Mouse (Mus musculus) thymus, adult 2 months (tissue): ENCODE results near the gene Cacna1d. TPM values are rescaled to one million over a fixed set of nuclear protein-coding genes. Genes with fewer than 3 reads are reported as not detected.

Source experiments
- DNase-seq: peaks from one replicate; pipeline ENCODE4 v3.0.0; 2021
- H3K27ac ChIP-seq: fragments of 200-500 bp; 2 replicates; pipeline ENCODE4 v1.5.1; 2012; ENCODE audit warnings: low read length, control low read depth; ENCODE audit not compliant: control insufficient read depth, insufficient read depth
- H3K27me3 ChIP-seq: fragments of 200-500 bp; 2 replicates; pipeline ENCODE4 v1.6.1; 2012; ENCODE audit warnings: mild to moderate bottlenecking, low read length, moderate library complexity, mixed read lengths; ENCODE audit not compliant: control insufficient read depth, insufficient read depth
- H3K36me3 ChIP-seq: fragments of 200-500 bp; 2 replicates; pipeline ENCODE4 v1.6.1; 2012; ENCODE audit warnings: mild to moderate bottlenecking, low read length, moderate library complexity; ENCODE audit not compliant: control insufficient read depth, insufficient read depth
- H3K4me1 ChIP-seq: fragments of 200-500 bp; replicated peaks from 2 replicates; pipeline ENCODE4 v1.6.1; 2012; ENCODE audit warnings: low read length; ENCODE audit not compliant: control insufficient read depth, insufficient read depth
- H3K4me3 ChIP-seq: fragments of 200-500 bp; 2 replicates; pipeline ENCODE4 v1.5.1; 2012; ENCODE audit warnings: mild to moderate bottlenecking, low read length, control low read depth, moderate library complexity; ENCODE audit not compliant: control insufficient read depth, insufficient read depth
- CTCF ChIP-seq: fragments of 200-500 bp; IDR thresholded peaks from 2 replicates; pipeline ENCODE4 v1.5.1; 2012; ENCODE audit warnings: mild to moderate bottlenecking, control low read depth, low read length, moderate library complexity, borderline replicate concordance; ENCODE audit not compliant: control insufficient read depth, poor library complexity, insufficient read depth; ENCODE audit errors: extremely low read depth
- POLR2A ChIP-seq: fragments of 200-500 bp; IDR thresholded peaks from 2 replicates; pipeline ENCODE4 v1.6.1; 2012; ENCODE audit warnings: mild to moderate bottlenecking, low read length, control low read depth, moderate library complexity; ENCODE audit not compliant: control insufficient read depth, poor library complexity, insufficient read depth; ENCODE audit errors: extremely low read depth
- WGBS: fragments of 180-500 bp; shearing (Covaris S2); methylation state at CpG from one replicate; pipeline ENCODE4 v1.1.7; 2018; 5-methylcytosine and 5-hydroxymethylcytosine counted together
- polyA plus RNA-seq: library from polyadenylated mRNA; depleted of rRNA; stranded (reverse); fragments of >200 nt; gene quantifications from 2 replicates; pipeline ENCODE4 v1.2.3, GENCODE M21; 2012

Cacna1d gene
- polyA plus RNA-seq, 1 experiment: 2.2 TPM

GRCm38 (mm10) chr14:30066752-30067151, 424.5 kb downstream of the Cacna1d start:
- 92% methylated on average over 11 of the region's 12 CpGs for WGBS
- TF ChIP-seq CTCF: no peak
- no peak for TF ChIP-seq POLR2A
- Histone ChIP-seq H3K36me3 (no peaks in the 10 kb centered on the region), H3K4me3 (no peak overlapping the region), H3K27ac (no peak overlapping the region), H3K27me3 (no peaks in the 10 kb centered on the region), H3K4me1 (no peaks in the 10 kb centered on the region)
- DNase-seq: no peak

GRCm38 (mm10) chr14:30064864-30065263, 426.4 kb downstream of the Cacna1d start:
- no peaks in the 10 kb centered on the region for H3K36me3 ChIP-seq
- TF ChIP-seq POLR2A: no peak
- no peak for TF ChIP-seq CTCF
- no peak for DNase-seq
- H3K27ac ChIP-seq: no peak overlapping the region
- H3K4me1 ChIP-seq: no peaks in the 10 kb centered on the region
- H3K27me3 ChIP-seq: no peaks in the 10 kb centered on the region
- WGBS: 20% methylated on average over 2 of the region's 2 CpGs
- H3K4me3 ChIP-seq: no peak overlapping the region

- no peak for DNase-seq
- TF ChIP-seq POLR2A: no peak
- TF ChIP-seq CTCF: no peak
- Histone ChIP-seq H3K36me3 (no peaks in the 10 kb centered on the region), H3K27me3 (no peaks in the 10 kb centered on the region), H3K4me1 (no peaks in the 10 kb centered on the region), H3K4me3 (no peak overlapping the region), H3K27ac (no peak overlapping the region)
- WGBS: 91% methylated on average over 13 of the region's 13 CpGs
Observed at GRCm38 (mm10) chr14:30056031-30056766, 435.1 kb downstream of the Cacna1d start.

- no peak for DNase-seq
- no peak for TF ChIP-seq CTCF
- Histone ChIP-seq H3K27ac (no peak overlapping the region), H3K4me1 (no peaks in the 10 kb centered on the region), H3K27me3 (no peaks in the 10 kb centered on the region), H3K36me3 (no peaks in the 10 kb centered on the region), H3K4me3 (no peak overlapping the region)
- 57% methylated on average over 7 of the region's 7 CpGs for WGBS
Observed at GRCm38 (mm10) chr14:30054922-30055321, 436.3 kb downstream of the Cacna1d start.

GRCm38 (mm10) chr14:30050280-30050679, 441.0 kb downstream of the Cacna1d start:
- H3K4me1 ChIP-seq: no peaks in the 10 kb centered on the region
- no peak for DNase-seq
- 94% methylated on average over 8 of the region's 8 CpGs for WGBS
- TF ChIP-seq CTCF (no peak), POLR2A (no peak)
- H3K27ac ChIP-seq: no peak overlapping the region
- H3K4me3 ChIP-seq: no peak overlapping the region
- no peaks in the 10 kb centered on the region for H3K36me3 ChIP-seq
- H3K27me3 ChIP-seq: no peaks in the 10 kb centered on the region

- WGBS: 90% methylated on average over 3 of the region's 3 CpGs
- no peak overlapping the region for H3K27ac ChIP-seq
- H3K27me3 ChIP-seq: no peaks in the 10 kb centered on the region
- no peak for DNase-seq
- TF ChIP-seq CTCF (no peak), POLR2A (no peak)
- H3K36me3 ChIP-seq: no peaks in the 10 kb centered on the region
- no peak overlapping the region for H3K4me3 ChIP-seq
- no peaks in the 10 kb centered on the region for H3K4me1 ChIP-seq
Observed at GRCm38 (mm10) chr14:30048049-30048448, 443.2 kb downstream of the Cacna1d start.

GRCm38 (mm10) chr14:30046976-30047375, 444.3 kb downstream of the Cacna1d start:
- no peak for TF ChIP-seq CTCF
- no peak for TF ChIP-seq POLR2A
- Histone ChIP-seq H3K4me1 (no peaks in the 10 kb centered on the region), H3K4me3 (no peak overlapping the region), H3K27ac (no peak overlapping the region), H3K36me3 (no peaks in the 10 kb centered on the region), H3K27me3 (no peaks in the 10 kb centered on the region)
- no peak for DNase-seq
- 95% methylated on average over 4 of the region's 4 CpGs for WGBS

- no peaks in the 10 kb centered on the region for H3K36me3 ChIP-seq
- H3K4me3 ChIP-seq: no peak overlapping the region
- DNase-seq: no peak
- 94% methylated on average over 8 of the region's 8 CpGs for WGBS
- H3K4me1 ChIP-seq: peaks cover under 1% of the 10 kb centered on the region
- no peak overlapping the region for H3K27ac ChIP-seq
- TF ChIP-seq CTCF (no peak), POLR2A (no peak)
- no peaks in the 10 kb centered on the region for H3K27me3 ChIP-seq
Observed at GRCm38 (mm10) chr14:30045704-30046220, 445.5 kb downstream of the Cacna1d start.
